Mouse (Mus musculus) embryonic facial prominence, embryonic 10.5 days (tissue): ENCODE data around the gene B3galt6. TPM values are rescaled to one million over a fixed set of nuclear protein-coding genes. Genes with fewer than 3 reads are reported as not detected.
A peak's percentile ranks its signal among the peaks of the same experiment; 100 is the strongest.

Source experiments
- DNase-seq: peaks from one replicate; pipeline ENCODE4 v3.0.0-alpha.2; 2017; ENCODE audit warnings: low spot score
- H3K27ac ChIP-seq: fragments of 300-500 bp; sonication (generic); replicated peaks from 2 replicates; pipeline ENCODE4 v1.5.1; 2016; ENCODE audit warnings: mild to moderate bottlenecking
- H3K27me3 ChIP-seq: fragments of 300-500 bp; sonication (generic); replicated peaks from 2 replicates; pipeline ENCODE4 v1.6.1; 2016; ENCODE audit warnings: low read depth, mild to moderate bottlenecking; ENCODE audit not compliant: poor library complexity, severe bottlenecking
- H3K36me3 ChIP-seq: fragments of 300-500 bp; sonication (generic); replicated peaks from 2 replicates; pipeline ENCODE4 v1.6.1; 2016; ENCODE audit warnings: mild to moderate bottlenecking, moderate library complexity
- H3K4me1 ChIP-seq: fragments of 300-500 bp; sonication (generic); 2 replicates; pipeline ENCODE4 v1.6.1; 2016
- H3K4me3 ChIP-seq: fragments of 300-500 bp; sonication (generic); 2 replicates; pipeline ENCODE4 v1.5.1; 2016; ENCODE audit warnings: mild to moderate bottlenecking, moderate library complexity
- H3K9me3 ChIP-seq: fragments of 300-500 bp; sonication (generic); 2 replicates; pipeline ENCODE4 v1.6.1; 2016; ENCODE audit warnings: mild to moderate bottlenecking
- WGBS: fragments of 180-500 bp; shearing (Covaris S2); methylation state at CpG from one replicate; pipeline ENCODE4 v1.1.7; 2016; 5-methylcytosine and 5-hydroxymethylcytosine counted together
- polyA plus RNA-seq: library from polyadenylated mRNA; unstranded; fragments of >200 nt; fragmentation: Nextera tagmentation; extraction: Ambion mirVana; gene quantifications from 2 replicates; pipeline ENCODE4 v1.2.1, GENCODE M21; 2016

Gene B3galt6
- polyA plus RNA-seq, 1 experiment from 2014 or later = 12.7 TPM

DNA sequence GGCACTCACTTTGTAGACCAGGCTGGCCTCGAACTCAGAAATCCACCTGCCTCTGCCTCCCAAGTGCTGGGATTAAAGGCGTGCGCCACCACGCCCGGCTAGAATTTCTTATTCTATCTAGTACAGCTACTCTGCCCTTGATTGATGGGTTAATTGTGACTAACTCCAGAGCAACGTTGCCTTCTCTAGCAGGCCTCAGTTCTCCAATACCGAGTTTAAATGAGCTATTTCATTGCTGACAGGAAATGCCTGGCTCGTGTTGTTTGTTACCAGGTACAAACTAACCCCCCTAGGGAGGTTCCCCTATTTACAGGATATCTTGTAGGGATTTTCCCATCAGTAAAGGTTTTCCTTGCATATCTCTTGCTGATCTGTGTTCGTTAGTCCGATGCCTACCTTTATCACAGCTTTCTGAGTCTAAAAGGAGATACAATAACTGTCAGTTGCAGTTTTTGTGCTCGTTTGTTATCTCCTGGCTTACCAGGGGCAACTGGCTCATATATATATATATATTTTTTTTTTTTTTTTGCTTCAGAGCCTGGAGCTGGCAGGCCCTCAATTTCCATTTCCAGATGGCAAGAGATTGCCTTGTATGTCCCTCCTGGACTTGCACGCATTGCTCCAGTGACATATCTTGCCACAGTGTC is 10.9 kb downstream of the B3galt6 start:
- Histone ChIP-seq H3K27me3 (no peaks in the 10 kb centered on the region), H3K4me1 (peaks cover 6% of the 10 kb centered on the region; the same call in 1 of the 2 replicates), H3K4me3 (no peak overlapping the region), H3K9me3 (no peaks in the 10 kb centered on the region; the same call in 1 of the 2 replicates), H3K36me3 (no peaks in the 10 kb centered on the region), H3K27ac (no peak overlapping the region)
- WGBS = 80% methylated on average over 12 of the region's 12 CpGs
- DNase-seq = no peak

DNA sequence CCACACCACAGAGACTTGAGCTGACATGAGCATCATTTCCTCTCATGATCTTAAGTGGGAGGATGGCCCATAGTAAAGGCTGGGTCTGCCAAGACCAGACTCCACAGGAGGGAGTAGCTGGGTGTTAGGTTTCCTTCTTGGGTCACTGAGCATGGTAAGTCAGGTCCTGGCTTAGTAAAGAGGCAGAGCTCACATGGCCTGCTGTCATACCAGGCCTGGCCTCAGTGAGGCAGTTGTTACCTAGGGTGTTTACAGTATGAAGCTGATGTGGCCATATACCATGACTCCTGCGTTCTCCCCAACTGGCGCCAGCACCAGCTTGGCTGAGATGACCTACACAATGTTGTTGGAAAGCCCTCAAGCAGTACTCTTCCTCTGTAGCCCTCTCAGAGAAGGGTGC is 19.2 kb downstream of the B3galt6 start:
- H3K36me3 ChIP-seq = no peaks in the 10 kb centered on the region
- WGBS = 85% methylated on average over 2 of the region's 2 CpGs
- 0 out of 2 replicates have a peak overlapping the region, but pooled peaks have one; percentile 14 for H3K27ac ChIP-seq
- H3K9me3 ChIP-seq = no peaks in the 10 kb centered on the region; the same call in 1 of the 2 replicates
- DNase-seq = no peak
- H3K4me3 ChIP-seq = no peak overlapping the region
- no peaks in the 10 kb centered on the region for H3K27me3 ChIP-seq
- peaks cover 18% of the 10 kb centered on the region for H3K4me1 ChIP-seq

- H3K4me1 ChIP-seq = peaks cover 18% of the 10 kb centered on the region
- H3K27ac ChIP-seq = peak overlapping the region; percentile 14
- 38% methylated on average over 6 of the region's 6 CpGs for WGBS
- H3K27me3 ChIP-seq = no peaks in the 10 kb centered on the region
- H3K36me3 ChIP-seq = no peaks in the 10 kb centered on the region
- DNase-seq = no peak
- H3K9me3 ChIP-seq = no peaks in the 10 kb centered on the region; the same call in 1 of the 2 replicates
- no peak overlapping the region for H3K4me3 ChIP-seq
Measured at GRCm38 (mm10) chr4:155972651-155973050, 19.8 kb downstream of the B3galt6 start.

DNA sequence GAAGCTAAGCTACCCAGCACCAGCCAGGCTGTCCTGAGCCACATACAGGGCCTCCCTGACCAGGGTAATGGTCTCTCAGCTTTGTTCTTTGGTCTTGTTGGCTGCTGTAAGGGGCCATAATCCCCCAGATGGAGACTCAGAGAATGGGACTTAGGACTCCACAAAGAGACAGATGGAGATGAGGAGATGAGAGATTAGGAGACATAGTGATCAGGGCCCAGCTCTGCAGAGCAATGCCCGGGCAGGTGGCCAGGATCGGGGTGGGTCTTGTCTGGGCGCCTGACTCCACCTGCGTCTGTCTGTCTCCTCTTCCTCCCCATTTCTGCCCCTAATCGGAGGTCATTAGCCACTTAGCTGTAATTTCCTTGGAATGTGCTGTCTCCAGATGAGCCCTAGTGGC is 22.2 kb downstream of the B3galt6 start:
- Histone ChIP-seq H3K36me3 (peaks cover 18% of the 10 kb centered on the region), H3K27me3 (no peaks in the 10 kb centered on the region), H3K27ac (no peak overlapping the region), H3K4me1 (peaks cover 18% of the 10 kb centered on the region), H3K9me3 (no peaks in the 10 kb centered on the region), H3K4me3 (no peak overlapping the region)
- 71% methylated on average over 5 of the region's 5 CpGs for WGBS
- no peak for DNase-seq

- Histone ChIP-seq H3K27ac (no peak overlapping the region), H3K4me1 (peaks cover 18% of the 10 kb centered on the region), H3K36me3 (peaks cover 30% of the 10 kb centered on the region), H3K27me3 (no peaks in the 10 kb centered on the region), H3K4me3 (no peak overlapping the region), H3K9me3 (no peaks in the 10 kb centered on the region)
- DNase-seq = no peak
- 89% methylated on average over 13 of the region's 13 CpGs for WGBS
Measured at GRCm38 (mm10) chr4:155969043-155969653, 23.3 kb downstream of the B3galt6 start.

GRCm38 (mm10) chr4:155964396-155964795 is 28.1 kb downstream of the B3galt6 start:
- H3K4me1 ChIP-seq = peaks cover 25% of the 10 kb centered on the region
- H3K27me3 ChIP-seq = no peaks in the 10 kb centered on the region
- H3K27ac ChIP-seq = no peak overlapping the region
- 92% methylated on average over 11 of the region's 11 CpGs for WGBS
- H3K4me3 ChIP-seq = no peak overlapping the region
- peaks cover 44% of the 10 kb centered on the region for H3K36me3 ChIP-seq
- no peak for DNase-seq
- H3K9me3 ChIP-seq = no peaks in the 10 kb centered on the region

DNA sequence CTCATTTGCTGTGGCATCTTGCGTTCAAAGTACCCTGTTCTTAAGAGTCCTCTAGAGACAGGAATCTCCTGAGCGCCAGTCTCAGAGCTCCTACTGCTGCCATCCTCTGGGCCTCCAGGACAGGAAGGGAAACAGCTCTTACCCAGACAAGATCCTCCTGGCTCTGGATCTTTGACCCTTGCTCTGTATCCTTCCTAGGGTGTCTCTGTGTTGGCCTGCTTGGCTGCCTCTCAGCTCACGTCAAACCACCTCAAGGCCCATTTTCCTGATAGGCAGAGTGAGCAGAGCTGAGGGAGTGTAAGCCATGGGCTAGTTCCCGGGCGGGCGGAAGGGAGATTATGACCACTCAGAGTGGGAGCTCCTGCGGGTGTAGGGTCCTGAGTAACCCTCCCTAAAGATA is 29.3 kb downstream of the B3galt6 start:
- H3K4me3 ChIP-seq = peak overlapping the region; percentile 75
- DNase-seq = no peak
- peaks cover 53% of the 10 kb centered on the region for H3K36me3 ChIP-seq
- H3K27me3 ChIP-seq = no peaks in the 10 kb centered on the region
- WGBS = 45% methylated on average over 7 of the region's 7 CpGs
- H3K4me1 ChIP-seq = peaks cover 25% of the 10 kb centered on the region
- H3K27ac ChIP-seq = 0 out of 2 replicates have a peak overlapping the region, but pooled peaks have one; percentile 83
- no peaks in the 10 kb centered on the region for H3K9me3 ChIP-seq

- peaks cover 25% of the 10 kb centered on the region for H3K4me1 ChIP-seq
- no peaks in the 10 kb centered on the region for H3K27me3 ChIP-seq
- peaks cover 60% of the 10 kb centered on the region for H3K36me3 ChIP-seq
- WGBS = under 1% methylated on average over 42 of the region's 42 CpGs
- H3K27ac ChIP-seq = peak within 1 kb of the TSS; percentile 83
- peak; percentile 77 for DNase-seq
- no peaks in the 10 kb centered on the region for H3K9me3 ChIP-seq
- peak within 1 kb of the TSS; percentile 75 for H3K4me3 ChIP-seq
Measured at GRCm38 (mm10) chr4:155962167-155962971, 30.1 kb downstream of the B3galt6 start, which contains the start of gene C1qtnf12. C1qtnf12 (plus strand) TSS chr4:155962318.

DNA sequence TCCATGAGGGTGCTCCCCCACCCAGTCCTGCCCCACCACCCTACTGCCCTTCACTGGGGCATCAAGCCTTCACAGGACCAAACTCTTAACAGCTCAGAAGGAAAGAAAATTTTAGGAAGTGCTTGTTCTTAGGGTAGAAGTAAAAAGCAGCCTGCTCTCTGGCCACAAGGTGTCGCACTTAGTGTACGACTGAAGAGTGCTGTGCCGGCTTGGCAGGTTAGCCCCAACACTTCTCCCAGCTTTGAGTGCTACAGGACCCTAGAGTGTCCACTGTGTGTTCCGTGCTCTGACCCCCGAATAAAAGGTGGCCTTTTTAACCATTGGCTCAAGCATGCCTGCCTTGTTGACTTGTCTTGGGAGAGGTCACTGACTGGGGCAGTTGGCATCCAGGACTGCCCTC is 33.2 kb downstream of the B3galt6 start:
- Histone ChIP-seq H3K27ac (no peak overlapping the region), H3K9me3 (no peaks in the 10 kb centered on the region), H3K4me3 (peak overlapping the region; percentile 11; the same call in 1 of the 2 replicates), H3K36me3 (peaks cover 63% of the 10 kb centered on the region), H3K4me1 (peaks cover 25% of the 10 kb centered on the region), H3K27me3 (no peaks in the 10 kb centered on the region)
- 4% methylated on average over 5 of the region's 5 CpGs for WGBS
- peak; percentile 81 for DNase-seq

- no peaks in the 10 kb centered on the region for H3K27me3 ChIP-seq
- WGBS = 91% methylated on average over 6 of the region's 6 CpGs
- H3K4me1 ChIP-seq = no peaks in the 10 kb centered on the region
- H3K4me3 ChIP-seq = no peak overlapping the region
- DNase-seq = no peak
- no peak overlapping the region for H3K27ac ChIP-seq
- no peaks in the 10 kb centered on the region for H3K9me3 ChIP-seq
- peaks cover 86% of the 10 kb centered on the region for H3K36me3 ChIP-seq
Measured at GRCm38 (mm10) chr4:155955491-155955890, 37.0 kb downstream of the B3galt6 start.

DNA sequence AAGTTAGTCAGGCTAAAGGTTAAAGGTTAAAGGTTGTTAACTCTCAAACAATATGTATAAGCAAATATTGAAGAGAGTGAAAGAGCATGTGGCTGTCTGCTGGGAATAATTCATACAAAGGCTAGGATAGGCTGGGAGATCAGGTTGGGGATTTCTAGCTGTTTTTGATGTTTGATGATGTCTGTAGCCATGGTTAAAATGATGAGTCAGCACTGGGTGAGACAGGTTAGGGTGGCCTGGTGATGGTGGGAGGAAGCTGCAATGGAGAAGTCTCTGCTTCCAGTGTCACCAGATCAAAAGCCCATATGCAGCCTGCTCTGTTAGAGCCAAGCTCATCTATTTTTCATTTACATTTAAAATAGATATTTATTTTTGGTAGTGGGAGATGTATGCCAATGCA is 45.4 kb downstream of the B3galt6 start:
- H3K27me3 ChIP-seq = no peaks in the 10 kb centered on the region
- H3K27ac ChIP-seq = no peak overlapping the region
- peaks cover 64% of the 10 kb centered on the region for H3K36me3 ChIP-seq
- no peak for DNase-seq
- no peaks in the 10 kb centered on the region for H3K9me3 ChIP-seq
- H3K4me3 ChIP-seq = no peak overlapping the region
- H3K4me1 ChIP-seq = peaks cover 19% of the 10 kb centered on the region

DNA sequence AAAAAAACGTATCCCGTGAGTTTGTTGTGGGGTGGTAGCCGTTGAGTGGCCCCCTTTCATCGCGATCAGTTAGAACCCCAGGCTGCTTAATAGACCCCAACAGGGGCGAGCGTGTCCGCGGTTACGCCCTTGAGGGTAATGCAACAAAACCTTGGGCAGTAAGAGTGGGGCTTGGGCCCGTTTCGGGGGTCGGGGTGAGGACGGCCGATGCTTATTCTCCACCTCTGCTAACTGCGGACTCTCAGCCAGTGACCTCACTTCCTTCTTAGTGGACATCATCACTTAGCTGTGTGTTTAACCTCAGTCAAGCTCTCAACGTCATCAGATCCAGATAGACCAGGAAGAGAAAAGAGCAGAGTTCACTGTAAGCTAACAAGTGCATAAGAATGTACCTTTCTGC is 48.2 kb downstream of the B3galt6 start:
- peak overlapping the region; percentile 99 for H3K4me3 ChIP-seq
- H3K4me1 ChIP-seq = peaks cover 19% of the 10 kb centered on the region
- peak overlapping the region; percentile 92 for H3K27ac ChIP-seq
- H3K36me3 ChIP-seq = peaks cover 36% of the 10 kb centered on the region
- no peaks in the 10 kb centered on the region for H3K27me3 ChIP-seq
- under 1% methylated on average over 17 of the region's 17 CpGs for WGBS
- peak; percentile 24 for DNase-seq
- no peaks in the 10 kb centered on the region for H3K9me3 ChIP-seq
